Mouse (Mus musculus) MEL (cell line): ENCODE data around the gene Ccdc185. TPM values are rescaled to one million over a fixed set of nuclear protein-coding genes. Genes with fewer than 3 reads are reported as not detected.

Source experiments
- DNase-seq: peaks from one replicate; pipeline ENCODE4 v3.0.0; 2011; ENCODE audit warnings: low read depth, low spot score
- H3K27ac ChIP-seq: 2 replicates; pipeline ENCODE4 v1.5.1; 2012; ENCODE audit warnings: low read depth, mild to moderate bottlenecking, control low read depth, low read length, moderate library complexity; ENCODE audit not compliant: control insufficient read depth
- H3K27me3 ChIP-seq, 2 experiments: fragments of 150-350 bp in 1 of 2; sonication (generic) in 1 of 2; 2 replicates each; pipeline ENCODE4 v1.6.1; 2012; ENCODE audit warnings: low read length in 2 of 2, mild to moderate bottlenecking in 2 of 2, improper control_type of control experiment in 1 of 2, moderate library complexity in 1 of 2; ENCODE audit not compliant: insufficient read depth in 2 of 2, control insufficient read depth in 1 of 2
- H3K36me3 ChIP-seq, 2 experiments: 2 replicates each; pipeline ENCODE4 v1.6.1; 2012 to 2014; ENCODE audit warnings: low read length in 2 of 2, improper control_type of control experiment in 1 of 2, inconsistent platforms in 1 of 2, mild to moderate bottlenecking in 1 of 2; ENCODE audit not compliant: insufficient read depth in 2 of 2, control insufficient read depth in 1 of 2
- H3K4me1 ChIP-seq, 2 experiments: fragments of 150-350 bp in 1 of 2; sonication (generic) in 1 of 2; 2 replicates each; pipeline ENCODE4 v1.6.1; 2012; ENCODE audit warnings: low read length in 2 of 2, improper control_type of control experiment in 1 of 2, mild to moderate bottlenecking in 1 of 2; ENCODE audit not compliant: insufficient read depth in 2 of 2, control insufficient read depth in 1 of 2
- H3K4me3 ChIP-seq, 2 experiments: fragments of 150-350 bp in 1 of 2; sonication (generic) in 1 of 2; 2 replicates each; pipeline ENCODE4 v1.5.1; 2012; ENCODE audit warnings: low read depth in 2 of 2, low read length in 2 of 2, mild to moderate bottlenecking in 2 of 2, moderate library complexity in 2 of 2, control low read depth in 1 of 2, improper control_type of control experiment in 1 of 2; ENCODE audit not compliant: control insufficient read depth in 1 of 2, insufficient read depth in 1 of 2
- H3K79me2 ChIP-seq: 2 replicates; pipeline ENCODE4 v1.6.1; 2012; ENCODE audit warnings: mild to moderate bottlenecking, low read length, moderate library complexity; ENCODE audit not compliant: control insufficient read depth, poor library complexity, insufficient read depth
- H3K9ac ChIP-seq: 2 replicates; pipeline ENCODE4 v1.6.1; 2012; ENCODE audit warnings: low read depth, mild to moderate bottlenecking, control low read depth, low read length, moderate library complexity; ENCODE audit not compliant: control insufficient read depth, poor library complexity, severe bottlenecking
- H3K9me3 ChIP-seq: fragments of 150-350 bp; sonication (generic); replicated peaks from 2 replicates; pipeline ENCODE4 v1.6.1; 2012; ENCODE audit warnings: mild to moderate bottlenecking, low read length, improper control_type of control experiment, moderate library complexity; ENCODE audit not compliant: insufficient read depth
- BHLHE40 ChIP-seq: IDR thresholded peaks from 2 replicates; pipeline ENCODE4 v1.6.1; 2012; ENCODE audit warnings: low read depth, mild to moderate bottlenecking, inconsistent platforms, low read length, improper control_type of control experiment, borderline replicate concordance
- CHD1 ChIP-seq: IDR thresholded peaks from 2 replicates; pipeline ENCODE4 v1.6.1; 2012; ENCODE audit warnings: low read depth, mild to moderate bottlenecking, inconsistent platforms, low read length, improper control_type of control experiment
- CHD2 ChIP-seq: IDR thresholded peaks from 2 replicates; pipeline ENCODE4 v1.6.1; 2011; ENCODE audit warnings: low read length, improper control_type of control experiment
- CTCF ChIP-seq, 3 experiments: IDR thresholded peaks in 2 of 3; conservative IDR thresholded peaks in 1 of 3; 2 replicates each; pipeline ENCODE4 v1.5.1; 2011 to 2012; ENCODE audit warnings: low read length in 3 of 3, low read depth in 2 of 3, mild to moderate bottlenecking in 2 of 3, improper control_type of control experiment in 1 of 3, inconsistent platforms in 1 of 3, mixed read lengths in 1 of 3, moderate library complexity in 1 of 3; ENCODE audit not compliant: control insufficient read depth in 1 of 3, insufficient read depth in 1 of 3, poor library complexity in 1 of 3, severe bottlenecking in 1 of 3
- E2F4 ChIP-seq: IDR thresholded peaks from 2 replicates; pipeline ENCODE4 v1.6.1; 2011; ENCODE audit warnings: low read depth, low read length, improper control_type of control experiment, borderline replicate concordance
- ELF1 ChIP-seq: IDR thresholded peaks from 2 replicates; pipeline ENCODE4 v1.6.1; 2014; ENCODE audit warnings: low read depth, mild to moderate bottlenecking, inconsistent platforms, low read length, improper control_type of control experiment, moderate library complexity
- EP300 ChIP-seq, 2 experiments: IDR thresholded peaks; 2 replicates each; pipeline ENCODE4 v1.6.1; 2011; ENCODE audit warnings: improper control_type of control experiment in 2 of 2, low read length in 2 of 2, low read depth in 1 of 2, mild to moderate bottlenecking in 1 of 2
- ETS1 ChIP-seq: IDR thresholded peaks from 2 replicates; pipeline ENCODE4 v1.6.1; 2012; ENCODE audit warnings: low read depth, mild to moderate bottlenecking, inconsistent platforms, low read length, improper control_type of control experiment, moderate library complexity
- GATA1 ChIP-seq: IDR thresholded peaks from 2 replicates; pipeline ENCODE4 v1.6.1; 2011; ENCODE audit warnings: low read depth, low read length, improper control_type of control experiment
- HCFC1 ChIP-seq: IDR thresholded peaks from 2 replicates; pipeline ENCODE4 v1.6.1; 2012; ENCODE audit warnings: low read depth, mild to moderate bottlenecking, inconsistent platforms, low read length, improper control_type of control experiment, moderate library complexity
- JUND ChIP-seq: IDR thresholded peaks from 2 replicates; pipeline ENCODE4 v1.6.1; 2011; ENCODE audit warnings: low read depth, mild to moderate bottlenecking, improper control_type of control experiment, low read length
- MAX ChIP-seq: IDR thresholded peaks from 2 replicates; pipeline ENCODE4 v1.6.1; 2011; ENCODE audit warnings: low read length, improper control_type of control experiment
- MAZ ChIP-seq: IDR thresholded peaks from 2 replicates; pipeline ENCODE4 v1.6.1; 2012; ENCODE audit warnings: low read depth, mild to moderate bottlenecking, inconsistent platforms, low read length, improper control_type of control experiment
- MEF2A ChIP-seq: IDR thresholded peaks from 2 replicates; pipeline ENCODE4 v1.6.1; 2014; ENCODE audit warnings: low read depth, mild to moderate bottlenecking, inconsistent platforms, low read length, improper control_type of control experiment; ENCODE audit not compliant: poor library complexity, insufficient replicate concordance, severe bottlenecking; ENCODE audit errors: extremely low read depth
- MYB ChIP-seq: IDR thresholded peaks from 2 replicates; pipeline ENCODE4 v1.6.1; 2011; ENCODE audit warnings: mild to moderate bottlenecking, low read depth, low read length, improper control_type of control experiment
- MYC ChIP-seq: IDR thresholded peaks from 2 replicates; pipeline ENCODE4 v1.6.1; 2011; ENCODE audit warnings: low read depth, mild to moderate bottlenecking, low read length, improper control_type of control experiment, moderate library complexity
- NRF1 ChIP-seq: IDR thresholded peaks from 2 replicates; pipeline ENCODE4 v1.6.1; 2014; ENCODE audit warnings: low read depth, mild to moderate bottlenecking, inconsistent platforms, low read length, improper control_type of control experiment, moderate library complexity; ENCODE audit not compliant: poor library complexity, insufficient read depth, severe bottlenecking
- POLR2AphosphoS2 ChIP-seq: IDR thresholded peaks from 2 replicates; pipeline ENCODE4 v1.6.1; 2011; ENCODE audit warnings: low read length, improper control_type of control experiment
- RAD21 ChIP-seq: IDR thresholded peaks from 2 replicates; pipeline ENCODE4 v1.6.1; 2011; ENCODE audit warnings: mild to moderate bottlenecking, low read depth, low read length, improper control_type of control experiment
- RCOR1 ChIP-seq: IDR thresholded peaks from 2 replicates; pipeline ENCODE4 v1.6.1; 2012; ENCODE audit warnings: low read depth, mild to moderate bottlenecking, inconsistent platforms, low read length, improper control_type of control experiment
- SIN3A ChIP-seq: IDR thresholded peaks from 2 replicates; pipeline ENCODE4 v1.6.1; 2012; ENCODE audit warnings: low read length, improper control_type of control experiment, inconsistent platforms
- TCF12 ChIP-seq: IDR thresholded peaks from 2 replicates; pipeline ENCODE4 v1.6.1; 2014; ENCODE audit warnings: low read depth, mild to moderate bottlenecking, inconsistent platforms, low read length, improper control_type of control experiment, moderate library complexity
- UBTF ChIP-seq: IDR thresholded peaks from 2 replicates; pipeline ENCODE4 v1.6.1; 2012; ENCODE audit warnings: low read depth, mild to moderate bottlenecking, inconsistent platforms, low read length, improper control_type of control experiment, moderate library complexity, borderline replicate concordance; ENCODE audit not compliant: insufficient read depth
- USF1 ChIP-seq: IDR thresholded peaks from 2 replicates; pipeline ENCODE4 v1.6.1; 2014; ENCODE audit warnings: low read depth, mild to moderate bottlenecking, inconsistent platforms, low read length, improper control_type of control experiment, moderate library complexity
- ZKSCAN1 ChIP-seq: IDR thresholded peaks from 2 replicates; pipeline ENCODE4 v1.6.1; 2012; ENCODE audit warnings: low read depth, mild to moderate bottlenecking, inconsistent platforms, low read length, improper control_type of control experiment, moderate library complexity
- ZNF384 ChIP-seq: IDR thresholded peaks from 2 replicates; pipeline ENCODE4 v1.6.1; 2012; ENCODE audit warnings: low read depth, mild to moderate bottlenecking, inconsistent platforms, low read length, improper control_type of control experiment
- polyA plus RNA-seq, 2 experiments: library from polyadenylated mRNA; stranded (reverse) in 1 of 2; unstranded in 1 of 2; fragments of >175 nt in 1 of 2; fragments of >200 nt in 1 of 2; gene quantifications; 2 replicates each; pipeline versions ENCODE4 v1.2.1 to v1.2.4; 2012; ENCODE audit warnings: low replicate concordance in 2 of 2, low read depth in 1 of 2; ENCODE audit not compliant: insufficient read length in 2 of 2, insufficient read depth in 1 of 2, missing spikeins in 1 of 2
- total RNA-seq: library from RNA; depleted of rRNA; stranded (reverse); fragments of 300-350 nt; gene quantifications from 2 replicates; pipeline ENCODE4 v1.2.3, GENCODE M21; 2012

Gene Ccdc185
- total and polyA plus RNA-seq, 3 experiments: not detected

DNA sequence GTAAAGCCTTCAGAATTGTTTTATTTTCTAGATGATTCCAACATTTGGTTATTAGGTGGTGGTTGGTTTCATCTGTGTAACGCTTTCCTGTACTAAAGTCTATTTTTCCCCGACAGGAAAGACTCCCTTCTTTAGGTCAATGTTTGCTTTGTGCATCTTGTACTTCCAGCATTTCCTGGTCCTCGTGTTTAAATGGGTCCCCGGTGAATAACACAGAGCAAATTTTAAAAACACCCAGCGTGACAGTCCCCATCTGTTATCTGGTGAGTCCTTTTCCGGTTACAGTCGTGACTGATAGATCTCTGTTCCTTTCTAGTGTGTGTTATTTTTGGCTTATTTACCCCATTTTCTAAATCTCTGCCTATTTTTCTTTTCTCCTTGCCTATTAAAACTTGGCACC, 16.3 kb downstream of the Ccdc185 start:
- no peak for DNase-seq
- H3K9me3 ChIP-seq: no peaks in the 10 kb centered on the region
- TF ChIP-seq JUND (no peak), TCF12 (no peak), MYB (no peak), CHD1 (no peak), ZKSCAN1 (no peak), MAX (no peak), POLR2AphosphoS2 (no peak), GATA1 (no peak), ETS1 (no peak), NRF1 (no peak), RCOR1 (no peak), RAD21 (no peak), MEF2A (no peak), SIN3A (no peak), MAZ (no peak), CHD2 (no peak), USF1 (no peak), E2F4 (no peak), MYC (no peak), BHLHE40 (no peak)
- no peak overlapping the region for H3K9ac ChIP-seq
- no peaks in the 10 kb centered on the region for H3K4me1 ChIP-seq
- H3K36me3 ChIP-seq: no peaks in the 10 kb centered on the region
- no peak overlapping the region for H3K4me3 ChIP-seq
- no peak overlapping the region for H3K27ac ChIP-seq
- H3K27me3 ChIP-seq: no peaks in the 10 kb centered on the region
- no peaks in the 10 kb centered on the region for H3K79me2 ChIP-seq

- TF ChIP-seq SIN3A: no peak
- no peak for TF ChIP-seq MYC
- no peak for TF ChIP-seq JUND
- no peak for TF ChIP-seq CTCF (IDR thresholded peaks at IDR 0.05 in 2 of 3, conservative IDR thresholded peaks at IDR 0.05 in 1 of 3; ENCODE audit: control insufficient read depth in 1 of 3, insufficient read depth in 1 of 3, low read depth in 2 of 3, low read length in 3 of 3, poor library complexity in 1 of 3, severe bottlenecking in 1 of 3)
- no peak for TF ChIP-seq ZNF384
- TF ChIP-seq EP300 (IDR thresholded peaks at IDR 0.05; ENCODE audit: low read depth in 1 of 2, low read length in 2 of 2): no peak
- no peak for TF ChIP-seq UBTF
- no peak for TF ChIP-seq HCFC1
- no peak for TF ChIP-seq ELF1
- TF ChIP-seq, all 39 proteins: peak for 0
- Histone ChIP-seq H3K9me3 (no peaks in the 10 kb centered on the region), H3K36me3 (no peaks in the 10 kb centered on the region), H3K4me3 (no peak overlapping the region), H3K9ac (no peak overlapping the region), H3K79me2 (no peaks in the 10 kb centered on the region), H3K4me1 (no peaks in the 10 kb centered on the region), H3K27ac (no peak overlapping the region), H3K27me3 (no peaks in the 10 kb centered on the region)
- no peak for DNase-seq
These were observed 20.0 kb downstream of the Ccdc185 start for GRCm38 (mm10) chr1:182729002-182729401.
